Mouse (Mus musculus) cerebellum, postnatal 4 days (tissue): Measurements from ENCODE around the gene Vmn1r43.
"Not testable (repeated sequence)": the region's sequence is repeated elsewhere in the genome, so short reads cannot be mapped to it uniquely, and the experiment has no call there.

Experiments used
- DNase-seq, 2 experiments: peaks; one replicate each; pipeline ENCODE4 v3.0.0; 2022; ENCODE audit warnings: low spot score in 2 of 2, mixed read lengths in 1 of 2

Gene Vmn1r43

DNA sequence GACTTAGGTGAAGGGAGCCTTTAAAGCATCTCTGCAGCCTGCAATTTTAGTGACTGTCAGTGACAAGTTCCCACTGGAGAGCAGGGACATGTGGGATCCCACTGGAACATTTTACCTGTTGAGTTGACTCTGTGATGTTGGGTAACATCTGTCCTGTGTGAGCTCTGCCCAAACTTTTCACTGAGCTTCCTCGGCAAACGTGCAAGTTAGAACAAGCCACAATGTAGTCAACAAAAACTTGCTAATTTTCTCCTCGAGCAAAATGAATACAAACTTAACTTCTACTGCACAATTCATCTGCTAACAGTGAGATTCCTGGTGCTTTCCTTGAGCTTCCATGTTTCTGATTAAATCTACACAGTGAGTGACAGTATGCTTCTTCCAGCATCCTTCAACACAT is at the start of gene Vmn1r43, which contains the start of gene Vmn1r42:
Gene Vmn1r43, minus strand, starts transcription at position 101 of the 400 bp plus-strand sequence.
Gene Vmn1r42, minus strand, starts transcription at position 101 of the 400 bp plus-strand sequence.
- not testable (repeated sequence) for DNase-seq

DNA sequence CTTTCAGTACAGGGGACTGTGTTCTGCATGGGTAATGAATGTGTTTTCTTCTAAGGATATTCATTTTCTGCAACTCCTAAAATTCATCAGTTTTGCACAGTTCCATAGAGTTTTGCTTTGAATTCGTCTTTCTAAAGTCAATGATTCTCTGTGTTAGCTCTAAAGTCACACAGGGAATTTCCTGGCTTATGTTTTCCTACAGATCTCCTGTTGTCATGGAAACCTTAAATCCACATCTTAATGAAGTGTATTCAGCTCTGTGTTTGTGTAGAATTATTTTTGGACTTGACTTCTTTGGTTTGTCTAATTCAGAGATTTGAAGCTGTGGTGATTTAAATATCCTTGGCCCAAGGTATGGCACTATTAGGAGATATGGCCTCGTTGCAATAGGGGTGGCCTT is 7.6 kb upstream of the Vmn1r43 start:
- no peak for DNase-seq

DNA sequence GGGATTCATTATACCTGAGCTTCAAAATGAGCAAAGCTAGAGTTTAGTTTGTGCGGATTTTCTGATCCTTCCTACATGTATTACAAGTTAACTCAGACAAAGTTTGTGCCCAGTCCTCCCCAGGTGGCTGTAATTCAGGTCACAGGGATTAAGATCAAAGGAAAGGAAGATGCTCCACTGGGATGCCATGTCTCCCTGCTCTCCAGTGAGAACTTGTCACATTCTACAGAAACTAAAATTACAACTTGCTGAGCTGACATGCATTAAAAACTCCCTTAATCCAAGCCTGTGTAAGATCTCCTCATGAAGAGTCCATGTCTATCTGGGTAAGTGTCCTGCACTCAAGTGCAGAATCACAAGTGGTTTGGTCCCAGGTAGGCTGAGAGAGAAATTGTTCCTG is 7.1 kb upstream of the Vmn1r43 start, which contains the start of gene Vmn1r44:
Gene Vmn1r44, plus strand, starts transcription at position 301 of the 400 bp plus-strand sequence.
- no peak for DNase-seq

DNA sequence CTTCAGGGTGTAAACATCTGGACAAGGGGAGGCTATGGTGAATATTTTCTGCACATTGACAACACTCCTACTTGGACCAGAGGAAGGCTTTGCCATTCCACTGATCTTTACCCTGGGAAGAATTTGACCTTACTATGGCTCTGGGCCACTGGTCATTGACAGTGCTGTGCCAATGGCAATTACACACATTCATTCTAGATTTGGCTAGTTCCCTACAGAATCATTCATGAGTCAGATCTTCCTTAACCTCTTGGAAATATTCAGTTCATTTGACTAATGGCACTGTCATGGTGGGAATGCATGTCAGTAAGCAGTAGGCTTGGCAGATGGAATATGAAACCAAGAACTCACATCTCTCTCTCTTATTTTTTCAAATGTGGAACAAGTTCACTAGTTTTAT is 4.7 kb upstream of the Vmn1r43 start:
- no peak for DNase-seq

DNA sequence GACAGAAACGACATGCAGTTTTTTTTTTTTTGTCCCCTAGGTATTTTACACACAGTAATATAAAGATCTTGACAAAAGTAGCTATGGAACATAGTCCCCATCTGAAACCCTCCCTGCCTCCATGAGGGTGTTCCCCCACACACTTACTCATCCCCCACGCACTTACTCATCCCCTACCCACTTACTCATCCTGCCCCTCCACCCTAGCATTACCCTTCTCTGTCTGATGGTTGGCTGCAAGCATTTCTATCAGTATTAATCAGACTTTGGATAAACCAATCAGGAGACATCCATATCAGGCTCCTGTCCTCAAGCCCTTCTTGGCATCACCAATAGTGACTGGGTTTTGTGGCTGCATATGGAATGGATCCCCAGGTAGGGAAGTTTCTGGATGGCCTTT is 750 bp upstream of the Vmn1r43 start:
- no peak for DNase-seq

DNA sequence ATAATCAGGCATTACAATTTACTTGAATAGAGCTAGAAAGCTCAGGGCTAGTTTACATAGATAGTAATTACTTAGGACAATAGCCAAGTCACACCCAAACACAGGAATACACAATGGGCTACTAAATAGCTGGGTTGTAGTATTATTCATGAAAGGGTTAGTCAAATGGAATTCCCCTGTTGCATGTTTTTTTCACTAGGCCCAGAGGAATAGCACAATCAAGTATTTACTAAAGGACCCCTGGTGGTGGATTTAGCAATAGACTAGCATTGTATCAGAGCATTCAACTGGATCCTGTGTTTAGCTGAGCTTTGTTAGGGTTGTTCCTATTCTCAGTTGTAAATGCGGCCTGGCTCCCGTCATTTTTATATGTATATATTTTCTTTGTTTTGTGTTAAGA is 8.2 kb downstream of the Vmn1r43 start:
- no peak for DNase-seq

DNA sequence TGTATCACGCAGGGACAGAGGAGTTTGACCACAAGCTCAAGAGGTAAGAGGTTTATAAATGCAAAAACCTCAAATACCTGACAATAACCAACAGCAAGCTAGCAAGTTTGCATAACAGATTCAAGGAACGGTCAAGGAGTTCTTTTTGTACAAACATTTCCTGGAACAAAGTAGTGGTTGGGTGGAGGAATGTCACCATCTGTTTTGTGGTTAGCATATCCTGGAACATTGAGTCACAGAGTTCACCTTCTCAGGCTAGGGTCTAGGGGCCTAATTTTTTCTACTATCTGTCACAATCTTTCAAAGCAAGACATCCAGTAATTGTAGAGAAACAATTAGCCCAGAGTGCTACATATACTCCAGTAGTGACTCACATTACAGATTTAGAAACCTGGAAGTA is 8.9 kb downstream of the Vmn1r43 start:
- DNase-seq, result no peak

DNA sequence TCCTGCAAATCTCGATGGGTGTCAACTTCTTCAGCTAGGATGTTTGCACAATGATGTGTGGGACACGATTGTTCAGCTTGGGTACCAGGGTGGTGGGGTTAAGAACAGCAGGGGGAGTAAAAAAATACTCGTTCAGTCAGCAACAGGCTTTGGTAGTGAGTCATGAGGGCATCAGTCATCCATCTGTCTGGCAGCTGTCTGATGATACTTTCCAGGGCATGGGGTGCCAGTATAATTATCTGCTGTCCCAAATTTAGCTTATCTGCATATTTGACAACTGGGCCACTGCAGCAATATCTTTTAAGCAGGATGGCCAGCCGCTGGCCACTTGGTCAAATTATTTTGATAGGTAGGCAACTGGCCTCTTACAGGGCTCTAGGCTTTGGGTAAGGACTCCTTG is 12.4 kb downstream of the Vmn1r43 start:
- no peak for DNase-seq

DNA sequence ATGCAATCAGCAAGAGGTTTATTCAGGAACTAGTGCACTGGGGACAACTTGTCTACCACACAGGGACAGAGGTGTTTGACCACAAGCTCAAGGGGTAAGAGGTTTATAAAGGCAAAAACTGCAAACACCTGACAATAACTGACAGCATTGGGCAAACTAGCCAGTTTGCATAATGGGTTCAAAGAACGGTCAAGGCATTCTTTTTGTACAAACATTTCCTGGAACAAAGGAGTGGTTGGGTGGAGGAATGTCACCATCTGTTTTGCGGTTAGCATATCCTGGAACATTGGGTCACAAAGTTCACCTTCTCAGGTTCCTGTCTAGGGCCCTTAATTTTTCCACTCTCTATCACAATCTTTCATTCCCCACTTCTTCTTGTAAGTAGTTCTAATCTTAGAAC is 16.4 kb downstream of the Vmn1r43 start:
- DNase-seq, result no peak

DNA sequence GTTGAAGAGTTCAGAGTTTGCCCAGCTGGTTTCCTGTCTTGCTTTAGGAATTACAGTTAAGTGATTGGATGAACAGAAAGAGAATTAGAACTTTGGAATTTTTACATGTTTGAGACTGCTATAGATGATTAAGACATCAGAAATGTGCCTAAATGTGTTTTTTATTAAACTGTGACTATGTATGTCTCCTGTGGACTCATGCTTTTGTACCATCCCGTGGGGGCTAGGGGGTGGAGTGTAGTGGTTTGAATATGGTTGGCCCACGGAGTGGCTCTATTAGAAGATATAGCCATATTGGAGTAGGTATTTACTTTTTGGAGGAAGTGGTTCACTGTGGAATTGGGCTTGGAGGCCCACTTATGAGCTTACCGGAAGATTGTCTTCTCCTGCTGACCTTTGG is 18.7 kb downstream of the Vmn1r43 start:
- no peak for DNase-seq
